Mouse (Mus musculus) hindbrain, embryonic 14.5 days (tissue): Measurements from ENCODE around the gene Pygm. TPM values are rescaled to one million over a fixed set of nuclear protein-coding genes. Genes with fewer than 3 reads are reported as not detected.

Experiments used
- ATAC-seq: fragments of 200-750 bp; cut with Nextera tagmentation; 2 replicates; pipeline ENCODE4 v1.8.0; 2017; ENCODE audit warnings: moderate number of reproducible peaks, mild to moderate bottlenecking, moderate TSS enrichment, moderate library complexity; ENCODE audit not compliant: low FRiP score
- DNase-seq: peaks from one replicate; pipeline ENCODE4 v3.0.0-alpha.2; 2015; ENCODE audit warnings: low spot score
- H3K27ac ChIP-seq: fragments of 300-500 bp; sonication (generic); 2 replicates; pipeline ENCODE4 v1.5.1; 2014; ENCODE audit warnings: mild to moderate bottlenecking, moderate library complexity
- H3K27me3 ChIP-seq: fragments of 300-500 bp; sonication (generic); 2 replicates; pipeline ENCODE4 v1.6.1; 2014; ENCODE audit warnings: mild to moderate bottlenecking, low read length, mixed read lengths; ENCODE audit not compliant: control insufficient read depth, insufficient read depth
- H3K36me3 ChIP-seq: fragments of 300-500 bp; sonication (generic); replicated peaks from 2 replicates; pipeline ENCODE4 v1.6.1; 2014; ENCODE audit not compliant: control insufficient read depth, insufficient read depth
- H3K4me1 ChIP-seq: fragments of 300-500 bp; sonication (generic); replicated peaks from 2 replicates; pipeline ENCODE4 v1.6.1; 2014; ENCODE audit warnings: antibody characterized with exemption, low read length, mixed read lengths; ENCODE audit not compliant: control insufficient read depth, insufficient read depth
- H3K4me2 ChIP-seq: fragments of 300-500 bp; sonication (generic); replicated peaks from 2 replicates; pipeline ENCODE4 v1.6.1; 2014; ENCODE audit warnings: mild to moderate bottlenecking, moderate library complexity
- H3K4me3 ChIP-seq: fragments of 300-500 bp; sonication (generic); replicated peaks from 2 replicates; pipeline ENCODE4 v1.5.1; 2014; ENCODE audit warnings: mild to moderate bottlenecking, low read length
- H3K9ac ChIP-seq: fragments of 300-500 bp; sonication (generic); 2 replicates; pipeline ENCODE4 v1.6.1; 2014
- H3K9me3 ChIP-seq: fragments of 300-500 bp; sonication (generic); 2 replicates; pipeline ENCODE4 v1.6.1; 2016; ENCODE audit warnings: low read length; ENCODE audit not compliant: control insufficient read depth
- WGBS: fragments of 180-500 bp; shearing (Covaris S2); extraction: QIAGEN DNeasy Blood & Tissue Kit; methylation state at CpG from one replicate; pipeline ENCODE4 v1.1.7; 2014; 5-methylcytosine and 5-hydroxymethylcytosine counted together
- polyA plus RNA-seq: library from polyadenylated mRNA; unstranded; fragments of >200 nt; fragmentation: Nextera tagmentation; extraction: Ambion mirVana; gene quantifications from 2 replicates; pipeline ENCODE4 v1.2.1, GENCODE M21; 2014

Gene Pygm
- polyA plus RNA-seq, 1 experiment from 2014 or later, result 6.8 TPM

- ATAC-seq (no peak), DNase-seq (peak; percentile 36)
- no peaks in the 10 kb centered on the region for H3K9me3 ChIP-seq
- no peak overlapping the region for H3K4me3 ChIP-seq
- H3K27me3 ChIP-seq, result no peaks in the 10 kb centered on the region
- H3K4me1 ChIP-seq, result no peaks in the 10 kb centered on the region; the same call in 1 of the 2 replicates
- no peak overlapping the region for H3K9ac ChIP-seq
- no peak overlapping the region for H3K4me2 ChIP-seq
- H3K36me3 ChIP-seq, result peaks cover 71% of the 10 kb centered on the region
- H3K27ac ChIP-seq, result 0 out of 2 replicates have a peak overlapping the region, but pooled peaks have one; percentile 51
- WGBS, result 52% methylated on average over 11 of the region's 11 CpGs
Observed at GRCm38 (mm10) chr19:6377327-6378040, 6.7 kb upstream of the Pygm start.

GRCm38 (mm10) chr19:6380411-6381166 is 3.6 kb upstream of the Pygm start:
- DNase-seq (no peak), ATAC-seq (no peak)
- Histone ChIP-seq H3K4me2 (no peak overlapping the region), H3K4me1 (peaks cover 8% of the 10 kb centered on the region; the same call in 1 of the 2 replicates), H3K27ac (no peak overlapping the region), H3K36me3 (peaks cover 40% of the 10 kb centered on the region), H3K4me3 (no peak overlapping the region), H3K9me3 (no peaks in the 10 kb centered on the region), H3K9ac (no peak overlapping the region), H3K27me3 (no peaks in the 10 kb centered on the region)
- 94% methylated on average over 9 of the region's 9 CpGs for WGBS

DNA sequence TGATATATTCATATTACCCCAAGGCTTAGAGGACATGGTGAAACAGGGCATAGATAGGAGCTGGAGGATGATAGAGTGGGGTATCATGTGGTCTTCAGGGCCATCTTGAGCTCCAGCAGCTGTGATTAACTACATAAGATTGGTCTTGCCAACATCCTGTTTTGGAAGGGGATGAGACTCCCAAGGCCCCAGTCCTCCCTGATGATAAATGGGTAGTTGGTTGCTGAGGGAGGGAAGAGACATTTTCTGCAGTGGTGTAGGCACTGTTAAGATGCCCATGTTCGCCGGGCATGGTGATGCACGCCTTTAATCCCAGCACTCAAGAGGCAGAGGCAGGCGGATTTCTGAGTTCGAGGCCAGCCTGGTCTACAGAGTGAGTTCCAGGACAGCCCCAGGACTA is 3.0 kb upstream of the Pygm start:
- Histone ChIP-seq H3K4me1 (peaks cover 8% of the 10 kb centered on the region; the same call in 1 of the 2 replicates), H3K4me2 (no peak overlapping the region), H3K9ac (no peak overlapping the region), H3K36me3 (peaks cover 34% of the 10 kb centered on the region), H3K9me3 (no peaks in the 10 kb centered on the region), H3K4me3 (no peak overlapping the region), H3K27ac (no peak overlapping the region), H3K27me3 (no peaks in the 10 kb centered on the region)
- 96% methylated on average over 5 of the region's 5 CpGs for WGBS
- no peak for DNase-seq
- ATAC-seq, result no peak

- WGBS, result 84% methylated on average over 4 of the region's 4 CpGs
- Histone ChIP-seq H3K27ac (no peak overlapping the region), H3K9ac (no peak overlapping the region), H3K27me3 (no peaks in the 10 kb centered on the region), H3K4me3 (no peak overlapping the region), H3K4me2 (no peak overlapping the region), H3K4me1 (peaks cover 8% of the 10 kb centered on the region; the same call in 1 of the 2 replicates), H3K9me3 (no peaks in the 10 kb centered on the region), H3K36me3 (peaks cover 22% of the 10 kb centered on the region)
- no peak for DNase-seq
- ATAC-seq, result no peak
Observed at GRCm38 (mm10) chr19:6382323-6382924, 1.8 kb upstream of the Pygm start.

DNA sequence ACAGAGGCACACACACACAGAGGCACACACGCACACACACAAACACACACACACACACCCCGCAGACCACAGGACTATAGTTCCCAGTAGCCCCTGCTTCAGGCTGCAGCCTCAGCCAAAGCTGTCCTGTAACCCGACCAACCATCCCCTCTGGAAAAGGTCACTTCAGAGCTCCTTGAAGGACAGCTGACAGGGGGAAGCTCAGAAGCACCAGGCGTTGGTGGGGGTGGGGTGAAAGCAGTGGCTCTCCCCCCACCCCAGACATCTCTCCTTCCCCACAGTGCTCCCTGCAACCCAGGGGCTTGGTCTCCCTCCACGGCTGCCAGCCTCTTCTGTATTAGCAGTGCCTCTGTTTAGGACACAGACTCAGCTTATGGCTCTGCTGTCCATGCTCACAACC is 729 bp upstream of the Pygm start:
- WGBS, result 50% methylated on average over 5 of the region's 5 CpGs
- H3K27ac ChIP-seq, result peak overlapping the region; percentile 26; the same call in 1 of the 2 replicates
- H3K36me3 ChIP-seq, result peaks cover 11% of the 10 kb centered on the region
- H3K27me3 ChIP-seq, result no peaks in the 10 kb centered on the region
- ATAC-seq (no peak), DNase-seq (no peak)
- 0 out of 2 replicates have a peak, but pooled peaks cover 8% of the 10 kb centered on the region for H3K4me1 ChIP-seq
- no peak overlapping the region for H3K4me3 ChIP-seq
- no peaks in the 10 kb centered on the region for H3K9me3 ChIP-seq
- H3K4me2 ChIP-seq, result no peak overlapping the region
- H3K9ac ChIP-seq, result no peak overlapping the region

GRCm38 (mm10) chr19:6384954-6385353 is 755 bp downstream of the Pygm start:
- Histone ChIP-seq H3K27me3 (no peaks in the 10 kb centered on the region), H3K9ac (no peak overlapping the region), H3K27ac (no peak overlapping the region), H3K4me3 (no peak overlapping the region), H3K4me2 (no peak overlapping the region), H3K36me3 (peaks cover 6% of the 10 kb centered on the region; the same call in 1 of the 2 replicates), H3K9me3 (no peaks in the 10 kb centered on the region), H3K4me1 (0 out of 2 replicates have a peak, but pooled peaks cover 15% of the 10 kb centered on the region)
- no peak for ATAC-seq
- WGBS, result 82% methylated on average over 11 of the region's 11 CpGs
- DNase-seq, result no peak

- DNase-seq (no peak), ATAC-seq (no peak)
- no peak overlapping the region for H3K9ac ChIP-seq
- H3K36me3 ChIP-seq, result peaks cover 4% of the 10 kb centered on the region; the same call in 1 of the 2 replicates
- H3K4me2 ChIP-seq, result no peak overlapping the region
- 0 out of 2 replicates have a peak, but pooled peaks cover 16% of the 10 kb centered on the region for H3K4me1 ChIP-seq
- H3K27me3 ChIP-seq, result no peaks in the 10 kb centered on the region
- no peak overlapping the region for H3K27ac ChIP-seq
- no peaks in the 10 kb centered on the region for H3K9me3 ChIP-seq
- WGBS, result 77% methylated on average over 5 of the region's 5 CpGs
- H3K4me3 ChIP-seq, result no peak overlapping the region
Observed at GRCm38 (mm10) chr19:6385419-6385818, 1.2 kb downstream of the Pygm start.

GRCm38 (mm10) chr19:6385821-6386220 is 1.6 kb downstream of the Pygm start:
- H3K9me3 ChIP-seq, result no peaks in the 10 kb centered on the region
- no peak overlapping the region for H3K27ac ChIP-seq
- 77% methylated on average over 7 of the region's 7 CpGs for WGBS
- no peaks in the 10 kb centered on the region for H3K27me3 ChIP-seq
- H3K36me3 ChIP-seq, result peaks cover under 1% of the 10 kb centered on the region; the same call in 1 of the 2 replicates
- H3K4me1 ChIP-seq, result 0 out of 2 replicates have a peak, but pooled peaks cover 16% of the 10 kb centered on the region
- H3K4me2 ChIP-seq, result no peak overlapping the region
- H3K4me3 ChIP-seq, result no peak overlapping the region
- ATAC-seq (no peak), DNase-seq (no peak)
- H3K9ac ChIP-seq, result no peak overlapping the region

DNA sequence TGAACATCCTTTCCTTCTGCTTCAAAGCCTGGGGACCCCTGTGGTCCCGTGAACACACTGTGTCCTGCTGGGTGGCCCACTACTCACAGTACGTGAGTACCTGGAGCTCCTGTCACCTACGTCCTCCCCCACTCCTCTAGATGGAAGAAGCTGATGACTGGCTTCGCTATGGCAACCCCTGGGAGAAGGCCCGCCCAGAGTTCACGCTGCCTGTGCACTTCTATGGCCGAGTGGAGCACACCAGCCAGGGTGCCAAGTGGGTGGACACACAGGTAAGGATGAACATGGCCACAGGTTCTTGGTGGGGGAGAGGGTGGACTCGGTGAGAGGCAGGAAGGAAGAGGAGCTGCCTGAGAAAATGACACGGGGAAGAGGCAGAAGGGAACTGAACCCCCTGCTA is 2.0 kb downstream of the Pygm start:
- 61% methylated on average over 9 of the region's 9 CpGs for WGBS
- DNase-seq, result no peak
- ATAC-seq, result no peak

More for the DNA sequence above, 2.0 kb downstream of the Pygm start:
- no peak overlapping the region for H3K9ac ChIP-seq
- 0 out of 2 replicates have a peak, but pooled peaks cover 16% of the 10 kb centered on the region for H3K4me1 ChIP-seq
- H3K27ac ChIP-seq, result no peak overlapping the region
- no peaks in the 10 kb centered on the region for H3K36me3 ChIP-seq
- no peaks in the 10 kb centered on the region for H3K27me3 ChIP-seq
- H3K4me2 ChIP-seq, result no peak overlapping the region
- no peaks in the 10 kb centered on the region for H3K9me3 ChIP-seq
- H3K4me3 ChIP-seq, result no peak overlapping the region
